Mouse (Mus musculus): Measurements from ENCODE around the gene Gm11011.

DNA sequence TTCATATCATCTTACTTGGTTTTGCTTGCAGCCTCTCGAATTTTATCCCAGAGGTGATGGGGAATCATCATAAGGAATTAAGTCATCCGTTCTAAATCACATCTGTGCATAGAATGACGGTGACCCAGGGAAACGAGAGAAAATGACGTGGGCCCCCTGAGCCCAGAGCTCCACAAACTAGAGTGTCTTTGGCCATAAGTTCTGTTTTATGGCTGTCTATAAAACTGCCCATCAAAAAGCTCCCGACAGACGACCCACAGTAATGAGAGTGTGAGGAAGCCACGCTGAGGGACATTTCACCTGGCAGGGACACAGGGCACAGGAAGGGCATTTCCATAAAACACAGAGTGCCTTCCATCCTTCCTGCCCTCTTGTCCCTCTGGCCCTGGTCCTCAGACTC is 23.3 kb upstream of the Gm11011 start:
- TF ChIP-seq CTCF (IDR thresholded peaks at IDR 0.05; ENCODE audit: low read depth, low read length): no peak
- no peak for TF ChIP-seq POLR2A (IDR thresholded peaks at IDR 0.05; ENCODE audit: borderline replicate concordance, low read depth, low read length)

Measured in bone marrow macrophage, adult 2 months (primary cell).